Mouse (Mus musculus) limb, embryonic 12.5 days (tissue): ENCODE measurements around the gene Celf2. TPM values are rescaled to one million over a fixed set of nuclear protein-coding genes. Genes with fewer than 3 reads are reported as not detected.

Experiments used
- ATAC-seq: fragments of 200-750 bp; cut with Nextera tagmentation; 2 replicates; pipeline ENCODE4 v1.8.0; 2017; ENCODE audit warnings: low read depth, moderate TSS enrichment; ENCODE audit not compliant: insufficient number of reproducible peaks, insufficient read depth, low FRiP score, low TSS enrichment
- H3K27ac ChIP-seq: fragments of 300-500 bp; sonication (generic); 2 replicates; pipeline ENCODE4 v1.5.1; 2016; ENCODE audit warnings: mild to moderate bottlenecking, moderate library complexity
- H3K27me3 ChIP-seq: fragments of 300-500 bp; sonication (generic); 2 replicates; pipeline ENCODE4 v1.6.1; 2016; ENCODE audit warnings: mild to moderate bottlenecking, moderate library complexity
- H3K36me3 ChIP-seq: fragments of 300-500 bp; sonication (generic); 2 replicates; pipeline ENCODE4 v1.6.1; 2016; ENCODE audit warnings: mild to moderate bottlenecking, moderate library complexity
- H3K4me1 ChIP-seq: fragments of 300-500 bp; sonication (generic); replicated peaks from 2 replicates; pipeline ENCODE4 v1.6.1; 2016
- H3K4me2 ChIP-seq: fragments of 300-500 bp; sonication (generic); 2 replicates; pipeline ENCODE4 v1.6.1; 2016; ENCODE audit warnings: mild to moderate bottlenecking, moderate library complexity
- H3K4me3 ChIP-seq: fragments of 300-500 bp; sonication (generic); replicated peaks from 2 replicates; pipeline ENCODE4 v1.5.1; 2016; ENCODE audit warnings: mild to moderate bottlenecking
- H3K9ac ChIP-seq: fragments of 300-500 bp; sonication (generic); replicated peaks from 2 replicates; pipeline ENCODE4 v1.6.1; 2016; ENCODE audit warnings: mild to moderate bottlenecking, moderate library complexity
- H3K9me3 ChIP-seq: fragments of 300-500 bp; sonication (generic); 2 replicates; pipeline ENCODE4 v1.6.1; 2016; ENCODE audit warnings: mild to moderate bottlenecking, moderate library complexity
- WGBS: fragments of 180-500 bp; shearing (Covaris S2); methylation state at CpG from one replicate; pipeline ENCODE4 v1.1.7; 2016; 5-methylcytosine and 5-hydroxymethylcytosine counted together
- polyA plus RNA-seq: library from polyadenylated mRNA; unstranded; fragments of >200 nt; fragmentation: Nextera tagmentation; extraction: Ambion mirVana; gene quantifications from 2 replicates; pipeline ENCODE4 v1.2.1, GENCODE M21; 2016

Celf2 gene
- polyA plus RNA-seq, 1 experiment from 2014 or later = 35.6 TPM

- H3K27ac ChIP-seq = no peak overlapping the region
- H3K4me2 ChIP-seq = no peak overlapping the region
- H3K36me3 ChIP-seq = no peaks in the 10 kb centered on the region
- no peaks in the 10 kb centered on the region for H3K27me3 ChIP-seq
- H3K9ac ChIP-seq = no peak overlapping the region
- WGBS = 78% methylated on average over 4 of the region's 4 CpGs
- H3K9me3 ChIP-seq = no peaks in the 10 kb centered on the region
- H3K4me3 ChIP-seq = no peak overlapping the region
- no peaks in the 10 kb centered on the region for H3K4me1 ChIP-seq
- no peak for ATAC-seq
Measured at GRCm38 (mm10) chr2:6903251-6903763, 606.1 kb downstream of the Celf2 start.

DNA sequence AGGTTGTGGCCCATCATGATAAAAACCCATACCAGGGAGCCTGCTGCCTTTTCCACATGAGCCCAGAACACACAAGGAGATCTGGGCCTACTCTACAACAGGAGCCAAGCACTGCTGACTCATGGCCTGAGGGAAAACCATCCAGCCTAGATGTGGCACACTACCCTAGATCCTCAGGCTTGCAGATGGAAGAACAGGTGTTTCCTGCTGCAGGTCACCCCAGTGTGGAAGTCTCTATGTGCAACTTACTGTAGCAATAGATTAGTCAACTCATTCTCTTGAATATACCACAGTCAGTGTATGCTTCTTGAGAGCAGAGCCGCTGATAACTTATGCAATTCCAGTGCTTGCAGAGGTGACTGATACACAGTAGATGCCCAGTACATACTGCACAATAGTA, 612.5 kb downstream of the Celf2 start:
- H3K9me3 ChIP-seq = no peaks in the 10 kb centered on the region
- 94% methylated on average over 1 of the region's 1 CpGs for WGBS
- H3K27ac ChIP-seq = no peak overlapping the region
- no peak overlapping the region for H3K9ac ChIP-seq
- H3K4me1 ChIP-seq = no peaks in the 10 kb centered on the region
- no peaks in the 10 kb centered on the region for H3K36me3 ChIP-seq
- H3K4me3 ChIP-seq = no peak overlapping the region
- H3K4me2 ChIP-seq = no peak overlapping the region
- ATAC-seq = no peak
- no peaks in the 10 kb centered on the region for H3K27me3 ChIP-seq

- no peak overlapping the region for H3K4me3 ChIP-seq
- H3K36me3 ChIP-seq = no peaks in the 10 kb centered on the region
- H3K9ac ChIP-seq = no peak overlapping the region
- 86% methylated on average over 2 of the region's 2 CpGs for WGBS
- H3K9me3 ChIP-seq = no peaks in the 10 kb centered on the region
- no peak overlapping the region for H3K4me2 ChIP-seq
- no peak for ATAC-seq
- H3K27ac ChIP-seq = no peak overlapping the region
- H3K27me3 ChIP-seq = no peaks in the 10 kb centered on the region
- no peaks in the 10 kb centered on the region for H3K4me1 ChIP-seq
Measured at GRCm38 (mm10) chr2:6893597-6893996, 615.8 kb downstream of the Celf2 start.

- Histone ChIP-seq H3K27ac (no peak overlapping the region), H3K36me3 (no peaks in the 10 kb centered on the region), H3K4me3 (no peak overlapping the region), H3K4me2 (no peak overlapping the region), H3K9ac (no peak overlapping the region), H3K9me3 (no peaks in the 10 kb centered on the region), H3K27me3 (no peaks in the 10 kb centered on the region), H3K4me1 (no peaks in the 10 kb centered on the region)
- no peak for ATAC-seq
- WGBS = 81% methylated on average over 3 of the region's 3 CpGs
Measured at GRCm38 (mm10) chr2:6893095-6893494, 616.3 kb downstream of the Celf2 start.

DNA sequence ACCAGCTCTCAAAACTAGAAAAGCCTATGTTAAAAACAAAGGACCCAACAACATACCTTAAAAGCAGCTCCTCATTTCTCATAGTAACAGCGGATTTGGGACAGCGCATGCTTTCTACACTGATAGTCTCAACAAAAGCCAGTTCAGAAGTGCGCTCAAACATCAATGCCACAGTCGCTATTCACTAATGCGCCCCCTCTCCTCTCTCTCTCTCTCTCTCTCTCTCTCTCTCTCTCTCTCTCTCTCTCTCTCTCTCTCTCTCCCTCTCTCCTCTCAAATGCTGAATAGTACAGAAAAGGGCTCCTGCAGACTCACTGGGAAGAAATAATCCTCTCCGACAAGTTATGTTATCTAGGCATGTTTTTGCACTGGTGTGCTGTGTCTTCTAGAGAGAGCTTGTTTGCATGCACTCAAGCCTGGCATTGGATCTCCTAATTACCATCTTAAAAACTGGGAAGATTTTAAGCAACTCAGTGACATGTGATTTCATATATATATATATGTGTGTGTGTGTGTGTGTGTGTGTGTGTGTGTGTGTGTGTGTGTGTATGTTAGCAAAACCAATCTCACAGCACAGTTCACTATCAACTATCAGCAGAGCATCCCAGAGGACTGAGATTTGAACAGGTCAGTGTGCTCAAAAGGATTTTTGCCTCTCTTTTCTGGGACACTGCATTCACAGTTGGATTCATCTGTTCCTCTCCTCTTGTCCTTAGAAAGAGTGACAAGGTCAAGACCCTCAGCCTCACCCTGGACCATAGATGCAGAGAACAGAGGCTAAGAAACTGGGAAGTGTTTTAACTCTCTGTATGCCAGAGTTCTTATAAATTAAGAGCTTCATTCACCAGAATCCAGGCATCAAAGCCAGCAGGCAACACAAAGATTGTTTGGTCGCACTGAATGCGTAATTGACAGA, 624.3 kb downstream of the Celf2 start:
- Histone ChIP-seq H3K27ac (no peak overlapping the region), H3K9ac (no peak overlapping the region), H3K9me3 (no peaks in the 10 kb centered on the region), H3K36me3 (no peaks in the 10 kb centered on the region), H3K4me1 (no peaks in the 10 kb centered on the region), H3K4me3 (no peak overlapping the region), H3K4me2 (no peak overlapping the region), H3K27me3 (no peaks in the 10 kb centered on the region)
- ATAC-seq = no peak
- 85% methylated on average over 8 of the region's 8 CpGs for WGBS

DNA sequence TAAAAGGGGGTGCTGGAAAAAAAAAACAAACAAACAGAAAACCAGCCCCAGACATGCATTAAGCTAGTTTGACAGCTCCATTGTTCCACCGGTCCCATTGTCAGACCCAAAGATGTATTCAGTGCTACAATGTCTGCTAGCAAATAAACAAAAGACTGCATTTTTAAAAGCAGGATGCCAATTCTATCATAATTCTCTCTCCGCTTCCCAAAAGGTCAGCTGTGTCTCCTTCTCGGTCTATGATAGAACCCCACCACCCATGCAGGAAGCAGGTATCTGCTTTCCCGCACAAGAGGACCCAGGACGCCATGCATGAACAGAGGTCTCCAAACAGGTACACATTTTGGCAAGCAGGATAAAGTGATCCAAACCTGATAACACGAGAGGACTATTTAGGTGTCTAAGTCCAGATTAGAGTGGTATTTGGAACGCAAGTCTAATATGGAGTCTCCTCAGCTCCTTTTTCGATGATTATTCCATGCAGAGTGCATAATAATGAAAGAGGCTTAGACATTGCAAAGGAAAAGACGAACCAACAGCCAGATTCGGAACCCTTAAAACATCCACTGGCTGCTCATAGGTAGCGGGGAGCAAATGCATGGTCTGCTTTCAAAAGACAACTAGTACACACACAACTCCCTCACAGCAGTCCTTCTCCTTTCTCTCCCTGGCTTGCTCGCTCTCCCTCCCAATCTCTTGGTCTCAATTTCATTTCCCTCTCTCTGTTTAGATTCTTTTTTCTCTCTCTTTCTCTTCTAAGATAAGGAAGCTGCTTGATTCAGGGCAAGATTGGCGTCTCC, 625.2 kb downstream of the Celf2 start:
- ATAC-seq = no peak
- Histone ChIP-seq H3K4me3 (no peak overlapping the region), H3K4me1 (no peaks in the 10 kb centered on the region), H3K9me3 (no peaks in the 10 kb centered on the region), H3K27me3 (no peaks in the 10 kb centered on the region), H3K9ac (no peak overlapping the region), H3K4me2 (no peak overlapping the region), H3K36me3 (no peaks in the 10 kb centered on the region), H3K27ac (no peak overlapping the region)
- 84% methylated on average over 13 of the region's 13 CpGs for WGBS

DNA sequence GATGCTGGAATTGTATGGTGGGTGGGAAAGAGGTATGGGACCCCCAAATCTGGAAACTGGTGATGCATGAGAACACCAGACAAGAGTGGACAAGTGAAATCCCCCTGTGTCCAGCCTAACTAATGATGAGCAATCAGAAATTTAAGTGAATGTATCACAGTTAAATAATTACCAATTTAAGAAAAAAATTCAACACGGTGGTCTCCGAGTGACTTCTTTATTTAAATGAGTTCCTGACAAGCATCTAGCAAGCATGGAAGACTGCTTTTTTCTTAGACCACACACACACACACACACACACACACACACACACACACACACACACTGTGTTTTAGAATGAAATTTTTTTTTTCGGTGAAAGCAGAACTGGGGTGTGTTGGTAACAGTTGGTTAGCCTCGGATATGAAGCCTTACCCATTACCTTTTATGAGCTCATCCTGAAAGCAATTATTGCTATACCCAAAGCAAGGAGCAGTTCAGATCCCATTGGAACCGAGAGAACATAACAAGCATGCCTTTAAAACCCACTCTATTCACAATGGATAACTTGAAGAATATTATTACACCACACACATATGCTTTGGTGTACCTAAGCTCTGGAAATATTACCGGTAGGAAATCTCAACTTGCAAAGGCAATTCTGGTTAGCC, 627.0 kb downstream of the Celf2 start:
- ATAC-seq = no peak
- Histone ChIP-seq H3K9me3 (no peaks in the 10 kb centered on the region), H3K36me3 (no peaks in the 10 kb centered on the region), H3K4me2 (no peak overlapping the region), H3K4me1 (no peaks in the 10 kb centered on the region), H3K4me3 (no peak overlapping the region), H3K9ac (no peak overlapping the region), H3K27me3 (no peaks in the 10 kb centered on the region), H3K27ac (no peak overlapping the region)
- 58% methylated on average over 6 of the region's 6 CpGs for WGBS

- ATAC-seq = no peak
- Histone ChIP-seq H3K9ac (no peak overlapping the region), H3K4me3 (no peak overlapping the region), H3K27ac (no peak overlapping the region), H3K36me3 (no peaks in the 10 kb centered on the region), H3K4me1 (no peaks in the 10 kb centered on the region), H3K27me3 (no peaks in the 10 kb centered on the region), H3K4me2 (no peak overlapping the region), H3K9me3 (no peaks in the 10 kb centered on the region)
- 92% methylated on average over 6 of the region's 6 CpGs for WGBS
Measured at GRCm38 (mm10) chr2:6880941-6881575, 628.3 kb downstream of the Celf2 start.

DNA sequence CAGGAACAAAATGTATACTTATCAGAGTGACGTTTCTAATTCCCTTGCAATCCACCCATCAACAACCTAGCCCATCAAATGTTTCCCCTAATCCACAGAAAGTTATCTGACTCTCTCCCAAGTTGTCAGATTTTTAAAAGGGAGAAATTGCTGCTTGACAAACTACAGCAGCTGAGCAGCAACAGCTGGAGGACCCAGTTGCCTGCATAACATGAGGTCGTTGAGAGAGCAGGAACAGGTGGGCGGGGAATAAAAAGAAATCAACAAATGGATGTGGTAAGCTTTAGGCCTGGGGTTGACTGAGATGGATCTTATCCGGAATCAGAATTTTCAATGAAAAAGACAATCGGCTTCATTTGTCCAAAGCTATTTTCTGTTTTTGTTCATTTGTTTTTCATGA, 632.3 kb downstream of the Celf2 start:
- no peak for ATAC-seq

GRCm38 (mm10) chr2:6876547-6876946, 632.8 kb downstream of the Celf2 start:
- Histone ChIP-seq H3K36me3 (no peaks in the 10 kb centered on the region), H3K4me3 (no peak overlapping the region)

More for the DNA sequence above, 632.3 kb downstream of the Celf2 start:
- Histone ChIP-seq H3K9ac (no peak overlapping the region), H3K4me3 (no peak overlapping the region), H3K27ac (no peak overlapping the region), H3K4me2 (no peak overlapping the region), H3K9me3 (no peaks in the 10 kb centered on the region), H3K36me3 (no peaks in the 10 kb centered on the region), H3K4me1 (peaks cover 13% of the 10 kb centered on the region; the same call in 1 of the 2 replicates), H3K27me3 (peaks cover 6% of the 10 kb centered on the region; the same call in 1 of the 2 replicates)
- WGBS = 69% methylated on average over 5 of the region's 5 CpGs

More at GRCm38 (mm10) chr2:6876547-6876946, 632.8 kb downstream of the Celf2 start:
- H3K27ac ChIP-seq = no peak overlapping the region
- 65% methylated on average over 5 of the region's 5 CpGs for WGBS
- H3K9me3 ChIP-seq = no peaks in the 10 kb centered on the region
- no peak for ATAC-seq
- H3K4me2 ChIP-seq = no peak overlapping the region
- H3K4me1 ChIP-seq = peaks cover 13% of the 10 kb centered on the region; the same call in 1 of the 2 replicates
- peaks cover 8% of the 10 kb centered on the region; the same call in 1 of the 2 replicates for H3K27me3 ChIP-seq
- H3K9ac ChIP-seq = no peak overlapping the region
